Mouse (Mus musculus): ENCODE measurements at regions not wholly inside any gene's neighbourhood (a gene's known extent, or its start where the extent isn't known, plus 50 kb on each side); places are given as distances from the start of the nearest gene placed in this dataset.

- Histone ChIP-seq H3K9me3 (replicated peaks; ENCODE audit: control insufficient read depth, insufficient read depth, low read length, poor library complexity, severe bottlenecking) (no peaks in the 10 kb centered on the region), H3K4me3 (ENCODE audit: low read depth, low read length) (no peak overlapping the region), H3K27ac (ENCODE audit: insufficient read depth, low read length) (no peak overlapping the region), H3K4me1 (ENCODE audit: control insufficient read depth, insufficient read depth, low read length) (no peaks in the 10 kb centered on the region), H3K36me3 (ENCODE audit: control insufficient read depth, insufficient read depth, low read length, poor library complexity, severe bottlenecking) (no peaks in the 10 kb centered on the region), H3K27me3 (ENCODE audit: control insufficient read depth, insufficient read depth, low read length, poor library complexity, severe bottlenecking) (no peaks in the 10 kb centered on the region), H3K9ac (ENCODE audit: low read depth, poor library complexity, severe bottlenecking) (no peak overlapping the region)
- TF ChIP-seq POLR2A (IDR thresholded peaks at IDR 0.05; ENCODE audit: insufficient read depth, low read length) = no peak
- no peak for TF ChIP-seq EP300 (IDR thresholded peaks at IDR 0.05; ENCODE audit: insufficient read depth, low read depth, low read length)
- no peak for TF ChIP-seq CTCF (IDR thresholded peaks at IDR 0.05; ENCODE audit: low read depth, low read length)
These were observed 563.0 kb downstream of the Pdcd6ip start for GRCm38 (mm10) chr9:113145036-113145435.

GRCm38 (mm10) chr9:113134611-113135010 is 573.4 kb downstream of the Pdcd6ip start:
- H3K4me3 ChIP-seq (ENCODE audit: low read depth, low read length) = no peak overlapping the region
- H3K36me3 ChIP-seq (ENCODE audit: control insufficient read depth, insufficient read depth, low read length, poor library complexity, severe bottlenecking) = no peaks in the 10 kb centered on the region
- H3K9ac ChIP-seq (ENCODE audit: low read depth, poor library complexity, severe bottlenecking) = no peak overlapping the region
- H3K9me3 ChIP-seq (replicated peaks; ENCODE audit: control insufficient read depth, insufficient read depth, low read length, poor library complexity, severe bottlenecking) = no peaks in the 10 kb centered on the region
- TF ChIP-seq EP300 (IDR thresholded peaks at IDR 0.05; ENCODE audit: insufficient read depth, low read depth, low read length) = no peak
- TF ChIP-seq CTCF (IDR thresholded peaks at IDR 0.05; ENCODE audit: low read depth, low read length) = no peak
- no peak for TF ChIP-seq POLR2A (IDR thresholded peaks at IDR 0.05; ENCODE audit: insufficient read depth, low read length)
- no peaks in the 10 kb centered on the region for H3K27me3 ChIP-seq (ENCODE audit: control insufficient read depth, insufficient read depth, low read length, poor library complexity, severe bottlenecking)
- H3K27ac ChIP-seq (ENCODE audit: insufficient read depth, low read length) = no peak overlapping the region
- H3K4me1 ChIP-seq (ENCODE audit: control insufficient read depth, insufficient read depth, low read length) = no peaks in the 10 kb centered on the region

- H3K27me3 ChIP-seq (ENCODE audit: control insufficient read depth, insufficient read depth, low read length, poor library complexity, severe bottlenecking) = no peaks in the 10 kb centered on the region
- no peak overlapping the region for H3K9ac ChIP-seq (ENCODE audit: low read depth, poor library complexity, severe bottlenecking)
- TF ChIP-seq CTCF (IDR thresholded peaks at IDR 0.05; ENCODE audit: low read depth, low read length) (no peak), EP300 (IDR thresholded peaks at IDR 0.05; ENCODE audit: insufficient read depth, low read depth, low read length) (no peak), POLR2A (IDR thresholded peaks at IDR 0.05; ENCODE audit: insufficient read depth, low read length) (no peak)
- no peaks in the 10 kb centered on the region for H3K4me1 ChIP-seq (ENCODE audit: control insufficient read depth, insufficient read depth, low read length)
- H3K4me3 ChIP-seq (ENCODE audit: low read depth, low read length) = no peak overlapping the region
- no peaks in the 10 kb centered on the region for H3K9me3 ChIP-seq (replicated peaks; ENCODE audit: control insufficient read depth, insufficient read depth, low read length, poor library complexity, severe bottlenecking)
- H3K27ac ChIP-seq (ENCODE audit: insufficient read depth, low read length) = no peak overlapping the region
- no peaks in the 10 kb centered on the region for H3K36me3 ChIP-seq (ENCODE audit: control insufficient read depth, insufficient read depth, low read length, poor library complexity, severe bottlenecking)
These were observed 584.9 kb downstream of the Pdcd6ip start for GRCm38 (mm10) chr9:113123004-113123692.

DNA sequence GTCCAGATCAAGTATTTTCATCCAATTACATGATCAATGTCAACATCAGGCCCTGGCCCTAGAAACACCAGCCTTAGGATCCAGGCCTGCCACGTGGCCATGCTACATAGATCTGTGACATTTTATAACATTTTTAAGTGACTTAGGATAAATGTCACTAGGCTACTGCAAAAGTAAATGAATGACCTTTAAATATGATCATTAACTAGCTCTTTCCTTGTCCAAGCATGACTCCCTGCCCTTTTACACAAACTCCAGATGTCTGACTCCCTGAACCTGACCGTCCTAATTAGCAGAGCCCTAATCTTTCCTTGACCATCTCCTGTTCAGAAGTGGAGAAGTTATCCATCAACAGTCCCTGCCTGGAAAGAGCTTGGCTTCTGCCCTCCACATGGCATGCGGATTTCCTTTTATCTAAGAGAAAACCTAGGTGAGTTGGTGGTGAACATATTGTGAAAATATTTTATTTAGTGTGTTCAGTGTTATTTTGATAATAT is 585.8 kb downstream of the Pdcd6ip start:
- Histone ChIP-seq H3K9ac (ENCODE audit: low read depth, poor library complexity, severe bottlenecking) (no peak overlapping the region), H3K27ac (ENCODE audit: insufficient read depth, low read length) (no peak overlapping the region), H3K9me3 (replicated peaks; ENCODE audit: control insufficient read depth, insufficient read depth, low read length, poor library complexity, severe bottlenecking) (no peaks in the 10 kb centered on the region), H3K27me3 (ENCODE audit: control insufficient read depth, insufficient read depth, low read length, poor library complexity, severe bottlenecking) (no peaks in the 10 kb centered on the region), H3K36me3 (ENCODE audit: control insufficient read depth, insufficient read depth, low read length, poor library complexity, severe bottlenecking) (no peaks in the 10 kb centered on the region), H3K4me1 (ENCODE audit: control insufficient read depth, insufficient read depth, low read length) (no peaks in the 10 kb centered on the region), H3K4me3 (ENCODE audit: low read depth, low read length) (no peak overlapping the region)
- TF ChIP-seq POLR2A (IDR thresholded peaks at IDR 0.05; ENCODE audit: insufficient read depth, low read length) = no peak
- no peak for TF ChIP-seq CTCF (IDR thresholded peaks at IDR 0.05; ENCODE audit: low read depth, low read length)
- no peak for TF ChIP-seq EP300 (IDR thresholded peaks at IDR 0.05; ENCODE audit: insufficient read depth, low read depth, low read length)

DNA sequence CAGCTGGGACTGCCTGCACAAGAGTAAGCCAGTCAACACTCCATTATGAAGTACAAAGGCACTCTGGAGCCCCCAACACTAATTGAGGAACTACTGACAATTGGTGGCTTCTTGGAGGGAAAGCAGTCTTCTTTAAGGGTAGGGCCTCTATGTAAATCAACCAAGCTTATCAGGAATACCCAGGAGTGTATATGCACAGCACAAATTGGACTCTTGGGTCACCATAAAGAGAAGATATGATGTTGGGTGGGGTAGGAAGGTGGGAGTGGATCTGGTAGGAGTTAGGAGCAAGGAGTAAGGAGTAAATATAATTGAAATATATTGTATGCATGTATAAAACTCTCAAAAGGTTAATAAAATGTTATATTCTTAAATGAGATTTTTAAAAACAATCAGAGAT is 587.7 kb downstream of the Pdcd6ip start:
- H3K27ac ChIP-seq (ENCODE audit: insufficient read depth, low read length) = no peak overlapping the region
- H3K9ac ChIP-seq (ENCODE audit: low read depth, poor library complexity, severe bottlenecking) = no peak overlapping the region
- TF ChIP-seq CTCF (IDR thresholded peaks at IDR 0.05; ENCODE audit: low read depth, low read length) (no peak), EP300 (IDR thresholded peaks at IDR 0.05; ENCODE audit: insufficient read depth, low read depth, low read length) (no peak), POLR2A (IDR thresholded peaks at IDR 0.05; ENCODE audit: insufficient read depth, low read length) (no peak)
- no peaks in the 10 kb centered on the region for H3K9me3 ChIP-seq (replicated peaks; ENCODE audit: control insufficient read depth, insufficient read depth, low read length, poor library complexity, severe bottlenecking)
- H3K36me3 ChIP-seq (ENCODE audit: control insufficient read depth, insufficient read depth, low read length, poor library complexity, severe bottlenecking) = no peaks in the 10 kb centered on the region
- H3K4me1 ChIP-seq (ENCODE audit: control insufficient read depth, insufficient read depth, low read length) = no peaks in the 10 kb centered on the region
- no peaks in the 10 kb centered on the region for H3K27me3 ChIP-seq (ENCODE audit: control insufficient read depth, insufficient read depth, low read length, poor library complexity, severe bottlenecking)
- H3K4me3 ChIP-seq (ENCODE audit: low read depth, low read length) = no peak overlapping the region

- Histone ChIP-seq H3K27ac (ENCODE audit: insufficient read depth, low read length) (no peak overlapping the region), H3K4me3 (ENCODE audit: low read depth, low read length) (no peak overlapping the region), H3K27me3 (ENCODE audit: control insufficient read depth, insufficient read depth, low read length, poor library complexity, severe bottlenecking) (no peaks in the 10 kb centered on the region), H3K9ac (ENCODE audit: low read depth, poor library complexity, severe bottlenecking) (no peak overlapping the region), H3K9me3 (replicated peaks; ENCODE audit: control insufficient read depth, insufficient read depth, low read length, poor library complexity, severe bottlenecking) (no peaks in the 10 kb centered on the region), H3K36me3 (ENCODE audit: control insufficient read depth, insufficient read depth, low read length, poor library complexity, severe bottlenecking) (no peaks in the 10 kb centered on the region), H3K4me1 (ENCODE audit: control insufficient read depth, insufficient read depth, low read length) (no peaks in the 10 kb centered on the region)
- TF ChIP-seq POLR2A (IDR thresholded peaks at IDR 0.05; ENCODE audit: insufficient read depth, low read length) (no peak), CTCF (IDR thresholded peaks at IDR 0.05; ENCODE audit: low read depth, low read length) (no peak), EP300 (IDR thresholded peaks at IDR 0.05; ENCODE audit: insufficient read depth, low read depth, low read length) (no peak)
These were observed 588.3 kb downstream of the Pdcd6ip start for GRCm38 (mm10) chr9:113119721-113120120.

All from ES-Bruce4 (cell line).